Mouse (Mus musculus) neural tube, embryonic 13.5 days (tissue): ENCODE results near the gene Cdk5rap1. TPM values are rescaled to one million over a fixed set of nuclear protein-coding genes. Genes with fewer than 3 reads are reported as not detected.

Experiments
- ATAC-seq: fragments of 200-750 bp; cut with Nextera tagmentation; 2 replicates; pipeline ENCODE4 v1.8.0; 2017; ENCODE audit warnings: low read depth, mild to moderate bottlenecking, moderate TSS enrichment, moderate library complexity
- H3K27ac ChIP-seq: fragments of 300-500 bp; sonication (generic); replicated peaks from 2 replicates; pipeline ENCODE4 v1.5.1; 2015; ENCODE audit warnings: moderate library complexity, mild to moderate bottlenecking, inconsistent platforms
- H3K27me3 ChIP-seq: fragments of 300-500 bp; sonication (generic); 2 replicates; pipeline ENCODE4 v1.6.1; 2015; ENCODE audit warnings: mild to moderate bottlenecking, inconsistent platforms
- H3K36me3 ChIP-seq: fragments of 300-500 bp; sonication (generic); 2 replicates; pipeline ENCODE4 v1.6.1; 2015; ENCODE audit warnings: mild to moderate bottlenecking, inconsistent platforms
- H3K4me1 ChIP-seq: fragments of 300-500 bp; sonication (generic); replicated peaks from 2 replicates; pipeline ENCODE4 v1.6.1; 2015; ENCODE audit warnings: inconsistent platforms
- H3K4me2 ChIP-seq: fragments of 300-500 bp; sonication (generic); 2 replicates; pipeline ENCODE4 v1.6.1; 2015; ENCODE audit warnings: inconsistent platforms, mild to moderate bottlenecking, moderate library complexity
- H3K4me3 ChIP-seq: fragments of 300-500 bp; sonication (generic); 2 replicates; pipeline ENCODE4 v1.5.1; 2015; ENCODE audit warnings: mild to moderate bottlenecking, inconsistent platforms
- H3K9ac ChIP-seq: fragments of 300-500 bp; sonication (generic); 2 replicates; pipeline ENCODE4 v1.6.1; 2015; ENCODE audit warnings: moderate library complexity, mild to moderate bottlenecking, inconsistent platforms
- H3K9me3 ChIP-seq: fragments of 300-500 bp; sonication (generic); 2 replicates; pipeline ENCODE4 v1.6.1; 2016; ENCODE audit warnings: inconsistent platforms
- WGBS: fragments of 180-500 bp; shearing (Covaris S2); methylation state at CpG from one replicate; pipeline ENCODE4 v1.1.7; 2015; 5-methylcytosine and 5-hydroxymethylcytosine counted together
- polyA plus RNA-seq: library from polyadenylated mRNA; unstranded; fragments of >200 nt; fragmentation: Nextera tagmentation; extraction: Ambion mirVana; gene quantifications from 2 replicates; pipeline ENCODE4 v1.2.1, GENCODE M21; 2015

Cdk5rap1 gene
- 15.2 and 15.7 TPM in 2 replicates for polyA plus RNA-seq

DNA sequence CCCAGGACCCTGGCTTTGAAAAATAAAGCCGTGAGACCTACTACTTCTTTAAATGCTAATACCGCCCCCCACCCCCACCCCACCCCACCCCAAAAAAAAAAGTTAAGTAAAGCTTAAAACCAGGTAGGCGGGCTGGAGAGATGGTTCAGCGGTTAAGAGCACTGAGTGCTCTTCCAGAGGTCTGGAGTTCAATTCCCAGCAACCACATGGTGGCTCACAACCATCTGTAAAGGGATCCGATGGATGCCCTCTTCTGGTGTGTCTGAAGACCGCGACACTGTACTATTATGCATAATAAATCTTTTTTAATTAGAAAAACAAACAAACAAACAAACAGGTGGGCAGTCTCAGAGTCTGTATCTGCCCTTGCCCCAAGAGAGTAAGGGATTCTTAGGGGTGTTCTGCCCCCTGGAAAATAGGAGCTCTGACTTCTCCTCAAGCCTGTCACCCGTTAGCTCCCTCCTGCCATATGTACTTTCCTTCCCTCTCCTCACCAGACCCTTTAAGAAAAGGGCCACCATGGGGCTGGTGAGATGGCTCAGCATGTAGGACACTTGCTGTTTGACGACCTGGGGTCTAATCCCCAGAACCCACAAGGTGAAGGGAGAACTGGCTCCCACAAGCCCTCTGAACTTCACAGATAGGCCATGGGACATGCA, at the start of gene Cdk5rap1:
Gene Cdk5rap1, minus strand, starts transcription at position 169 of the 659 bp plus-strand sequence.
- peak within 1 kb of the TSS; percentile 88 for H3K9ac ChIP-seq
- peak within 1 kb of the TSS; percentile 61 for H3K4me3 ChIP-seq
- peak within 1 kb of the TSS; percentile 81 for H3K27ac ChIP-seq
- peak; percentile 79 for ATAC-seq
- WGBS, result 16% methylated on average over 9 of the region's 9 CpGs
- H3K4me1 ChIP-seq, result peaks cover 10% of the 10 kb centered on the region
- H3K27me3 ChIP-seq, result no peaks in the 10 kb centered on the region
- no peaks in the 10 kb centered on the region for H3K9me3 ChIP-seq
- peaks cover 12% of the 10 kb centered on the region for H3K36me3 ChIP-seq
- H3K4me2 ChIP-seq, result peak within 1 kb of the TSS; percentile 91

DNA sequence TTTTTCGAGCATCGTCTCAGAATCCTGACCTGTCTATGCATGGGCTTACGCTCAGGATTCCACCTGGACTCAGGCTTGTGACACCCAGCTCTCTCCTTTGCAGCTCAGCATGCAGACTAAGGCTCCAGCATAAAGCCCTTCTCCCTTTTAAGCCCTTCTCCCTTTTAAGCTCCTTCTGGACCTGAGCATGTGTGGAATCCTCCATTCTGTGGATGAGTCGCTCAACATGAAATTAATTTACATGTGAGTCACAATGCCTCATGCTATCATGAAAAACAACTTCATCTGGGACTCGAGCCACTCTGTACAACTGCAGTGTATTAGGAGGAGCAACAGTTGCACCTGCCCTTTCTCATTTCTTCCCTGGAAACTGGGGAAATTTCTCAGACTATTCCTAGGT, 49.4 kb upstream of the Cdk5rap1 start:
- Histone ChIP-seq H3K27ac (peak overlapping the region; percentile 80; the same call in 1 of the 2 replicates), H3K36me3 (no peaks in the 10 kb centered on the region)

GRCm38 (mm10) chr2:154420942-154421731, 48.3 kb upstream of the Cdk5rap1 start:
- Histone ChIP-seq H3K4me3 (no peak overlapping the region), H3K9ac (0 out of 2 replicates have a peak overlapping the region, but pooled peaks have one; percentile 34), H3K4me2 (0 out of 2 replicates have a peak overlapping the region, but pooled peaks have one; percentile 5), H3K27me3 (no peaks in the 10 kb centered on the region), H3K4me1 (peaks cover 24% of the 10 kb centered on the region), H3K27ac (peak overlapping the region; percentile 80), H3K36me3 (no peaks in the 10 kb centered on the region), H3K9me3 (0 out of 2 replicates have a peak, but pooled peaks cover 4% of the 10 kb centered on the region)
- WGBS, result 18% methylated on average over 7 of the region's 7 CpGs
- ATAC-seq, result peak; percentile 85

More for the DNA sequence above, 49.4 kb upstream of the Cdk5rap1 start:
- Histone ChIP-seq H3K4me2 (no peak overlapping the region), H3K4me3 (no peak overlapping the region), H3K4me1 (peaks cover 34% of the 10 kb centered on the region), H3K9me3 (0 out of 2 replicates have a peak, but pooled peaks cover 4% of the 10 kb centered on the region), H3K9ac (no peak overlapping the region), H3K27me3 (no peaks in the 10 kb centered on the region)
- 74% methylated on average over 5 of the region's 5 CpGs for WGBS
- no peak for ATAC-seq

GRCm38 (mm10) chr2:154419631-154420515, 47.1 kb upstream of the Cdk5rap1 start:
- Histone ChIP-seq H3K4me1 (peaks cover 21% of the 10 kb centered on the region), H3K9ac (no peak overlapping the region), H3K4me3 (no peak overlapping the region), H3K27me3 (no peaks in the 10 kb centered on the region), H3K36me3 (no peaks in the 10 kb centered on the region), H3K9me3 (no peaks in the 10 kb centered on the region), H3K27ac (0 out of 2 replicates have a peak overlapping the region, but pooled peaks have one; percentile 13), H3K4me2 (no peak overlapping the region)
- WGBS, result 64% methylated on average over 9 of the region's 9 CpGs
- ATAC-seq, result no peak

DNA sequence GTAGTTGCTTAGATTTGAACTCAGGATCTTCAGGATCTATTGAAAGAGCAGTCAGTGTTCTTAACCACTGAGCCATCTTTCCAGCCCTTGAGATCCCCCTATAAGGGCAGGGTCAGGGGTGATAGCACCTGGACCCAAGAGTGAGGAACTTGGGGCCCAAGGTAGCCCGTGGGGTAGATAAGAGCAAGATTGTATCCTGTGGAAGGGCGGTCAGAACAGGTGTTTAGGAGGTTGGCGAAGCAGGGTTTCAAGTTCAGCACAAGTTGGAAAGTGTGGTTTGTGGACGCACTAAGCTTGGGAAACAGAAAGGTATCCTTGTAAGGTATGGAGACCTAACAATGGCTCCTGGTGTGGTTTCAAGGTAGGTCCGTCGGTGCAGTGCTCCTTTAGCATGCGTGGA, 45.2 kb upstream of the Cdk5rap1 start:
- Histone ChIP-seq H3K4me2 (no peak overlapping the region), H3K4me3 (no peak overlapping the region), H3K27me3 (no peaks in the 10 kb centered on the region), H3K9me3 (no peaks in the 10 kb centered on the region), H3K27ac (no peak overlapping the region), H3K36me3 (no peaks in the 10 kb centered on the region), H3K9ac (no peak overlapping the region), H3K4me1 (peaks cover 21% of the 10 kb centered on the region)
- 94% methylated on average over 7 of the region's 7 CpGs for WGBS
- ATAC-seq, result no peak

GRCm38 (mm10) chr2:154417107-154417506, 44.3 kb upstream of the Cdk5rap1 start:
- Histone ChIP-seq H3K27me3 (no peaks in the 10 kb centered on the region), H3K4me1 (peaks cover 21% of the 10 kb centered on the region), H3K36me3 (no peaks in the 10 kb centered on the region), H3K4me2 (no peak overlapping the region), H3K27ac (no peak overlapping the region), H3K9me3 (no peaks in the 10 kb centered on the region), H3K4me3 (no peak overlapping the region), H3K9ac (no peak overlapping the region)
- WGBS, result 17% methylated on average over 3 of the region's 3 CpGs
- no peak for ATAC-seq

GRCm38 (mm10) chr2:154412018-154412666, 39.3 kb upstream of the Cdk5rap1 start:
- H3K27me3 ChIP-seq, result peaks cover 24% of the 10 kb centered on the region
- no peaks in the 10 kb centered on the region for H3K9me3 ChIP-seq
- no peak for ATAC-seq
- H3K27ac ChIP-seq, result no peak overlapping the region
- no peak overlapping the region for H3K4me2 ChIP-seq
- H3K4me1 ChIP-seq, result peaks cover 10% of the 10 kb centered on the region
- no peaks in the 10 kb centered on the region for H3K36me3 ChIP-seq
- no peak overlapping the region for H3K4me3 ChIP-seq
- WGBS, result 71% methylated on average over 7 of the region's 7 CpGs
- no peak overlapping the region for H3K9ac ChIP-seq

DNA sequence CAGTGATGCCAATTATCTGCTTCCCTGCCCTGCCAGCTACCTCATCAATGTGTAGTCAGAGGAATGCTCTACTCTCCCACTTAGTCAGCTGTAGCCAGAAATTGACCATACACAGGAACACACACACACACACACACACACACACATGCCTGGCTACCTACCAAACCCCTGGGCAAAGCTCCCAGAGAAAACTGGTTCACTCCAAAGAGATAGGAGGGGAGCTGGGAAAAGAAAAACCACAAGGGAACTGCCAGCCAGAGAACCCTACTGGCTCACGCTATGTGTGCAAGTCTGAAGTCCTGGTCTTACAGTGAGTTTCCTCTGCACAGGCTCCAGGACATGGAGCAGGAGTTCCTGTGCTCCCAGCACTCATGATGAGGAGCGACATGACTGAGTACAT, 37.5 kb upstream of the Cdk5rap1 start:
- Histone ChIP-seq H3K4me2 (no peak overlapping the region), H3K4me1 (peaks cover 26% of the 10 kb centered on the region), H3K4me3 (no peak overlapping the region), H3K9ac (no peak overlapping the region), H3K27ac (no peak overlapping the region), H3K36me3 (no peaks in the 10 kb centered on the region), H3K27me3 (peaks cover 29% of the 10 kb centered on the region), H3K9me3 (no peaks in the 10 kb centered on the region)
- WGBS, result 56% methylated on average over 2 of the region's 2 CpGs
- ATAC-seq, result no peak

- 1% methylated on average over 84 of the region's 84 CpGs for WGBS
- ATAC-seq, result peak; percentile 81
- Histone ChIP-seq H3K9me3 (no peaks in the 10 kb centered on the region), H3K4me3 (peak within 1 kb of the TSS; percentile 68), H3K9ac (peak within 1 kb of the TSS; percentile 78), H3K27ac (peak within 1 kb of the TSS; percentile 33; the same call in 1 of the 2 replicates), H3K4me1 (peaks cover 42% of the 10 kb centered on the region), H3K36me3 (no peaks in the 10 kb centered on the region), H3K4me2 (peak within 1 kb of the TSS; percentile 72), H3K27me3 (peaks cover 29% of the 10 kb centered on the region)
Observed at GRCm38 (mm10) chr2:154407643-154408445, 35.0 kb upstream of the Cdk5rap1 start, which contains the start of gene Snta1. Gene Snta1 (minus strand): TSS chr2:154408099.

- no peaks in the 10 kb centered on the region for H3K9me3 ChIP-seq
- peak overlapping the region; percentile 68 for H3K4me3 ChIP-seq
- peak overlapping the region; percentile 33; the same call in 1 of the 2 replicates for H3K27ac ChIP-seq
- H3K27me3 ChIP-seq, result peaks cover 29% of the 10 kb centered on the region
- peak overlapping the region; percentile 78 for H3K9ac ChIP-seq
- H3K4me2 ChIP-seq, result peak overlapping the region; percentile 72
- no peaks in the 10 kb centered on the region for H3K36me3 ChIP-seq
- H3K4me1 ChIP-seq, result peaks cover 46% of the 10 kb centered on the region
- no peak for ATAC-seq
- 31% methylated on average over 11 of the region's 11 CpGs for WGBS
Observed at GRCm38 (mm10) chr2:154407063-154407642, 34.3 kb upstream of the Cdk5rap1 start.
